Mouse (Mus musculus) ES-E14 (cell line): ENCODE results near the gene Ptcd3.

Experiments used
- CHD2 ChIP-seq: IDR thresholded peaks from 2 replicates; pipeline ENCODE4 v1.6.1; 2014; ENCODE audit warnings: mild to moderate bottlenecking, low read depth, low read length, inconsistent platforms
- HCFC1 ChIP-seq: IDR thresholded peaks from 2 replicates; pipeline ENCODE4 v1.6.1; 2012; ENCODE audit warnings: low read length, inconsistent platforms, borderline replicate concordance; ENCODE audit not compliant: insufficient read depth
- MAFK ChIP-seq: IDR thresholded peaks from 2 replicates; pipeline ENCODE4 v1.6.1; 2014; ENCODE audit warnings: mild to moderate bottlenecking, low read depth, low read length, inconsistent platforms; ENCODE audit not compliant: insufficient read depth
- ZNF384 ChIP-seq: IDR thresholded peaks from 2 replicates; pipeline ENCODE4 v1.6.1; 2012; ENCODE audit warnings: low read depth, low read length, inconsistent platforms

DNA sequence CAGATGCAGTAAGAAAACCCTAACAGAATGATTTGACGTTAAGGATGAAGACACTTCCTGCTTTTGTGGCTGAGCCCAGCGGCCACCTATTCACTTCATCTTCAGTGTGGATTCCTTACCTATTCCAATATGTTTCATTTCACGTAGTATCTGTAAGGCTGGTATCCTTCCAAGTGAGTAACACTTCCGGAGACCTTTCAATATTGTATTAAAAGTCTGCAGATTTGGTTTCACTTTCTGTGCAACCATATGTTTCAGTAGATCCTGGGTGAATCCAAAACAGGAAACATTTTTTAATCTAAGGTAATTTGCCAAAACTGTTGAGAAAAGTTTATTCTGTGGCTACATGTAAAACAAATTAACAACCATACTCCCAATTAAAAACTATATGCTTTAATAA is 15.3 kb downstream of the Ptcd3 start:
- TF ChIP-seq ZNF384 = no peak
- no peak for TF ChIP-seq MAFK
- TF ChIP-seq CHD2 = no peak
- no peak for TF ChIP-seq HCFC1
